Mouse (Mus musculus) gastrocnemius, postnatal 25 days (tissue): ENCODE data around the gene Fstl4. TPM values are rescaled to one million over a fixed set of nuclear protein-coding genes. Genes with fewer than 3 reads are reported as not detected.

ENCODE experiments used
- DNase-seq: peaks from one replicate; pipeline ENCODE4 v3.0.0; 2022
- total RNA-seq, 2 experiments: library from RNA; stranded (reverse); gene quantifications; 1 replicate in 1 of 2; 2 replicates in 1 of 2; pipeline ENCODE4 v1.2.3; 2021

Gene Fstl4
- total RNA-seq, 2 experiments from 2014 or later, result 0.05 TPM; not detected in 1

DNA sequence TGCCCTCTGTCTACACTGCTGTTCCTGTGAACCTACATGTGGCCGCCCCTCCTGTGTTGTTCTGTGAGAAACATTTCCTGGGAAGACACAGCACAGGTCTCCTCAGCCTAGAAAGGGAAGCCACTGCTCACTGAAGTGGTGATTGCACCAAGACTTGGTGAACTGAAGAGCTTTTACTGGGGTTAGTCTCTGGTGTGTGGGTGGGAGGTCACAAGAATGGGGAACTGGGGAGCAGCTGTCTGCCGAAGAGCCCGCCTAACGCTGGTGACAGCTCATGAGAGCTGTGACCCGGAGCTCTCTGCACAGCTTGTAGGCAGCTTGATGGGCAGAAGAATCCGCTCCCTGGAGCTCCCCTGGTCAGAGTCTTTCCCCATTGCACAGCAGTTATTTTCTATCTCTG, 260.0 kb downstream of the Fstl4 start:
- DNase-seq, result no peak

DNA sequence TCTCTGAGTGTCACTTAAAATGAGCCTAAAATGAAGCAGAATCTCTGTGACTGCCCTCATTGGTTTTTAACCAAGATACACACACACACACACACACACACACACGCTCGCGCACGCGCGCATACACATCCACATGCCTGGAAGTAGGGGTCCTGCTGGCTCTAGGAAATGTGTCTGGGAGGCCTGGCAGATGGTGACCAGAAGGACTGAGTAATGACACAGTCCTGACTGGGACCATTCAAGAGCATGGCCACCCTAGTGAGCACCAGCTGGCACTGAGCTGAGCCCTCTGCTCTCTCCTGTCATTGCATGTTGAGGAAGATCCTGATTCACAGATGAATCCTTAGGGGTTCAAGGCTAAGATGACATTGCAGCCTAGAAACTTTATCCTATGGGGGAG, 261.3 kb downstream of the Fstl4 start:
- DNase-seq, result no peak

DNA sequence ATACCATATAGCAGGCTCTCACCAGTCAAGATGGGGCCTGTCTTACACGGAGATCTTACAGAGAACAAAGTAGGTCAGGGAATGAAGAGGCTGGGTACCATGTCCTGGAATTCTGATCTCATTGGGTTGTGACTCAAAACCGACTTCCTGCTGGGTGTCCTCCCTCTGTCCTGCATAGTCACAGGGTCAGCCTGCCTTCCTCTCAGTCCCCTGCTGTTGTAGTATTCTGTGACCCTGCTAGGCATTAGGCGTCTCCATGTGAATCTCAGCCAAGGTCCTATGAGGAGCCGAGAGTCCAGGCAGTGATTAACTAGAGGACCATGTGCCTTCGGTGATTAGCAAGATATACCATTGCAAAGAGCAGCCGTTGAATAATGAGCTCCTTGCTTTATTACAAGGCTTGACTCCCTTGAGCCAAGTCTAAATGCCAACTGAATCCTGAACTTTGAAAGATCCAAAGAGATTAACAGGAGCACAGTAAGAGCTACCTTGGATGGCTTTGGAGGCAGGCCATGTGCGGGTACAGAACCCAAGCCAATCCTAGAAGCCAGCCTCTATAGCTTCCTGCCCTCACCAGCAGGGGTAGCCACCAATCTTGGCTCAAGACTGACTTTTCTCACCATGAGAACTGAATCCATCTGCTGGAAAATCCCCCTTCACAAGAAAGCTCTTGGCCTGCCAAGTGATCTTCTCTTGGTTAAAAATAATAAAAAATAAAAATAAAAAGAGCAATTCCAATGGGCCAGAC, 264.2 kb downstream of the Fstl4 start:
- no peak for DNase-seq

DNA sequence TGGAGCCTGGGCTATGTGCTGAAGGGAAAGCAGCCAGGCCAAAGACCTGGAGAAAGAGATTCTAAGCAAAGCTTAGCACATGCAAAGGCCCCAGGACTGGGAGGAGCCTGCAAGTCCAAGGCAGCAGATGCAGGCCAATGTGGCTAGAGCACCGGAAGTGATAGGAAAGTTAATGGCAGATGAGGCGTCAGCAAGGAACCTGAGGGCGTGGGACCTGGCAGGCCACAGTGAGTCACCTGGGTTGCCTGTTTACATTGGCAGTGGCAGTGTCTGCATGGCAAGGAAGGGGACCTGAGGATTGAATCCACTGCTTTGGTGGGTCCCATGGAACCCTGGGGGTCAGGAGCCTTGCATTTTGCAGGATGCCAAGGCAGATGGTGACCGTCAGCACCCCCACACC, 267.3 kb downstream of the Fstl4 start:
- DNase-seq, result no peak

DNA sequence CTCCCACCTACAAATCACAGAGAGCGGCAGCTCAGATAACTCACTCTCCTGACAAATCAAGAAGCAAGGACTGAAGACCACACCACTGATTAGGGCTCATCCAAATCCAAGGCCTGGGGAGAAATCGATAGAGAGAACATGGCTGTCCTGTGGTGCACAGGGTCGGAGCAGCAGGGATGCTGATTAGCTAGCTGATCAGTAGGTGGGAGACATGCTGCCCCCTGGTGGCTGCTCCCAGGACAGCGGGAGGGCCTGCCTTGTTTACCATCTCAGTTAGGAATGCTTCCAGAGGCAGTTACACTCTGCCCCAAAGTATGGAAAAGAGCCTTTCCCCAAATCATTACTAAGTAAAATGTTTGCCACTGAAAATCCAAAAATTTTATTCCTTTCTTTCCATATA, 267.9 kb downstream of the Fstl4 start:
- peak; percentile 27 for DNase-seq

DNA sequence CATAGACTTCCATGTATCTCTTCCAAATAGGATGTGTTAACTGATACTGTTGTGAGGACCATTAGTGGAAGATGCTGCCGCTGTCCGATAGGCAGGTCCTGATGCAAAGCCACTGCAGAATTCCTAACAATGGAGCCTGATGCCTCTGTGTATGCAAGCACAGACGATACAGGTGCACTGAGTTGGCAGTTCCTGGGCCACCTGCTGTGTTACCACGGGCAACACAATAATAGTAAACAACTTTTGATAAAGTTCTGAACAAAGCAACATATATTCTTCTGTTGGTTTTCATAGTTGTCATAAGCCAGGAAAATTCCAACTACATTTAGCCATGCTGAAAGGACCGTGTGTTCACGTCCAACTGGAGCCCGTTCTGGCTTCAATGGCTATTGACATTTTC, 271.0 kb downstream of the Fstl4 start:
- no peak for DNase-seq

DNA sequence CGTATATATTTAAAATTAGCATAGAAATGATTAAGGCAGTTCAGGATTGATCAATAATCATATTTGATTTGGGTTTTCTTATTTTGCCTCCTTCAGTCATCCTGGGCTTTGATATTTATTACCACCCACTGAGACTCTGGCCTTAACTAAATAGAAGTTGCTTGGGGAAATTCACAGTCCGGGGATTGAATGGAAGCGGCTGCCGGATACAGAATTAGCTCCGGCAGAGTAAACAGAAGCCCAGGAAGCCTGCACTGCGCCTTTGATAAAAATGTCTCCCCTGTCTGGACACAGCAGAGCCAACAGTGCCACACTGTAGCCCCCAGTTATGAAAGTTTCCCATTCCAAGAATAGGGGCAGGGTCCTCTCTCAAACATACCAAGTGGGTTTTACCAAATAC, 282.4 kb downstream of the Fstl4 start:
- no peak for DNase-seq

DNA sequence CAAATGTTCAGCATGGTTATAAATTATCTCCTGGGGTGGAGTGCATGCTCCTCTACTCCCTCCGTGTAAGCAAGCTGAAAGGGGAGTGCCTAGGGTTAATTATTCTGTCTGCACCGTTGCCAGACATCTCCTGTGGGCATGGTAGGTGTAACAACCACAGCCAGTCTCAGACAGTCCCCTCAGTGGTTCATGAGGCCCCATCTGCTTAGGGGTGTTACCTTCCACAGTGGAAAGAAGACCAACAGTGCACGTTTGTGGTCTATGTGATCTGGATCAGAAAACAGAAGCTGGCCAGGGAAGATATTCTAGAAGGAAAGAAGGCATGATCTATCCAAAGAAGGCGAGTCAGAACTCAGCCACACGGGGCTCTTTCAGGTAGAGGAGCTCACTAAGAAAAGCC, 289.7 kb downstream of the Fstl4 start:
- DNase-seq, result no peak

DNA sequence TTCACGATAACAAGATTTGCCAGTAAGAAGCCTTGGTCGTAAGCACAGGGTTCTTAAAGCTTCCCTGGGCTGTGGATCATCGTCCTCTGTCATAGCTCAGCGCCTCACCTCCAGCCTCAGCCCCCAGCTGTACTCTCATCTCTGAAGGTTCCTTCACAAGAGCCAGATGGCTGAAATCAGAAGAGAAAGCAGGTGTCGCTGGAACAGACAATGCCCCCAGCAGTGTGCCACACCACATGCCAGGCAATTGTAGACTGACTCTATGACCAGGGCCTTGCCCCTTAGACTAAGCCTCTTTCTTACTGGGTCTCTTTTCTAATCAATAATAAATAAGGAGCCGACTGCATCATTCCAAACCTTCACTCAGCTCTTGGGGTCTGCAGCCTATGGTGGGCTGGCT, 291.5 kb downstream of the Fstl4 start:
- no peak for DNase-seq

DNA sequence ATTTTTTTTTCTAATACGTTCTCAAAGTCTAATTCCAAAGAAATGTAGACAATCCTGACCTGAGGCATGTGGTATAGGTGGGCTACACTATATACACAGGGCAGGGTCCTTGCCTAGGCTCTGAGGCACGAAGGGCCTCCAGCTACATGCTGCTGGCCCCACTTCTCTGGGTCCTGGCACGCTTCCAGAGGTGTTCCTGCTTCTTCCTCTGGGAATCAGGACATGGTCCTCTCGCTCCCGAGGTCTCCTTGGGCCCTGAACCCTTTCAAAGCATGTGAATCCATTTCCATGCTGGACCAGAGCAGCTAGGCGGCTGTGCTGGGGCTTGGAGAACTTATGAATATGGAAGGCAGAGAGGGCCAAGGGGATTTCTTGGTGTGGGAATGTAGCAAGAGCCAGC, 292.3 kb downstream of the Fstl4 start:
- no peak for DNase-seq

DNA sequence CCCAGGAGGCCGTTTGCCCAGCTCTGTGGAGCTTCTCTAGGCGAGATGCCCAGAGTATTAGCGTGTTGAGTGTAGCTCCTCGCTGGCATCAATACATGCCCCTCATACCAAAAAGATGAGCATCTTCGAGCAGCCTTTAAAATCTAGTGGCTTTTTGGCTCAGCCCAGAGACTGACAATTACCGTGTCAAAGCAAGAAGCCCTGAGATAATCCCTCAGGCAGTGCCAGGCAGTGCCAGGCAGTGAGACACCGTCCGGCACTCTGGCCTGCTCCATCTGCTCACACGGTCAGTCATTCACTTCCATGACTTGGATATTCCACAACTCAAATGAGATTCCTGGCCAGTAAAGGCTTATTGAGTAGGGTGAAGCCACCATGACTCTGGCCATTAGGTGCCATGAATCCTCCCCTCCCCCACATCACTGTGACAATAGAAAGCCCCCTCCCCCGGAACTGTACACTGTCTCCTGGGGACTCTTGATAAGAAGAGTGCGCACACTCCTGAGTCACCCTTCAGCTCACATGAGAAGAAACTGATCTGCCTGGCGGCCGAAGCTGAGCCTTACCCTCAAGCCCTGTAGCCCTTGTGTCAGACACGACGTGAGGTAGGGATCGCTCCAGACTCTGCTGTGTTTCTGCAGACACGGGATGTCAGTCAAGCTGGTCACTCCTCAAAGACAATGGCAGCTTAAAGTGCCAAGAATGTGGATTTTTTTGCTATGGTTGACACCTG, 293.6 kb downstream of the Fstl4 start:
- DNase-seq, result no peak

DNA sequence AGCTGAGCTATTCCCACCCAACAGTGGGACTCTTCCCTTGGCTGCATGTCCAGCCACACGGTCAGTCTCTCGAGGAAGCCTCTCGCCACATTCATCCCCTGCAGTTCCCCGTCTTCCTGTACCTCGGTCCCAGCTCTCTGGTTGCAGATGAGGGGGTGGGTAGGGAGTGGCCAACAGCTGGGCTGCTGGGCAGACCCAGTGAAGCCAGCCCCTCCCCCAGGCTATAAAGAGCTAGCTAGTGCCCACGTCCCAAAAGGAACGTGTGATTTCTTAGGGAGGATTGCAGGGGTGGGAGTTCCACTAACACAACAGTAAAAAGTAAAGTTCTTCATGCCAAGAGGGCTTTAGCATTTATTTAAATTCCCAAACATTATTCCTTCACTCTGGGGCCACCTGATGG, 294.1 kb downstream of the Fstl4 start:
- DNase-seq, result no peak

DNA sequence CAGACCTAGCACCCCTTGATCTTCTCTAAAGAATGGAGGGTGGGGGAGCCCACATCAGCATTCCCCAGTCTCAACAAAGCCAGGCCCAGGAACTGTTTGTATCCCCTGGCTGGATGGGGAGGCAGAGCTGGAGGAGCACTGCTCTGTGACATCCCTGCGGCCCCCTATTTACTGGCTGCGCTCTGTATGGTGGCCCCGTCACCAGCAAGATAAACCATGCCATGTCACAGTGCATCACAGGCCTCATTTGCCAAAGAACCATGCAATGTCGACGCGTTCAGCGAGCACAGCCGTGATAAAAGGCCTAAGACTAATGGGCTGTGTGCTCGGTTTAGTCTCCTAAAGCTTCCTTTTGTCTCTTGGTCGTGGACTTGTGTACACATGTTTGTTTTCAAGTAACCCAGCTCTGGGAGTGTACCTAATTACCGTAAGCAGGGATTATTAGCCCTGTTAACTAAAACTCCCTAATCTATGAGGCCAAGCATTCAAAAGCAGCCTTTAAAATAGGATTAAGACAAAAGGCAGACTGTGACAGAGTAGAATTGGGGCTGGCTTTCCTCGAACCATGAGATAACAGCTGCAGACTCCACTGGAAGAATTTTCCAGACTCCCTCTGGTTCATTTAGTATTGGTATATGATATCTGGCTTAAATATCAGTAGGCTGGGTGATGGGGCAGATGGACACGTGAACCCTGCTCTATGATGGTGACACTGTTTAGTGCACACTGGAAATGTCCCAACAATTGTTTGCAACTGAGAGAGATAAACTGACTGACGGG, 303.5 kb downstream of the Fstl4 start:
- DNase-seq, result no peak

DNA sequence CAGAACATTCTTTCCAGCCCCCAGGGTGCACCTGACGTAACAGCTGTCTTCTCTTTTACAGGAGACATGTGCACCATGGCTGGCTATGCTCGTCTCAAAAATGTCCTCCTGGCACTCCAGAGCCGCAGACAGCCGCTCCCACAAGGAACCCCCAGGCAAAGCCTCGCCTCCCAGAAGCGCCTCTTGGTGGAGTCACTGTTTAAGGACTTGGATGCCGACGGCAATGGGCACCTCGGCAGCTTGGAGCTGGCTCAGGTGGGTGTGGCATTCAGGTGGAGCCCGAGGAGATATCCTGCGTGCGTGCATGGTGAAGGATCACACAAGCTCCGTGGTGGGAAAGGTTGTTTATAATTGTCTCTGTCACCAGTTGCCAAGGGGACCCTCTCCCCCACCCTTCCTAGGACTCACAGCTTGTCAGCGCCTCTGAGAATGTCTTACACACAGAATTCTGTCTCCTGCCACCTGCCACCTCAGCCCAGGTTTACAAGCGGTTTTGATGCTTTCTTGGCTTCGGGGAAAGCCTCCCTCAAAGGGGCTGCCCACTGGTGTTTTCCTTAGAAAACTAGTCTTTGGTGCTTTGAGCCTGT, 304.1 kb downstream of the Fstl4 start:
- DNase-seq, result no peak

DNA sequence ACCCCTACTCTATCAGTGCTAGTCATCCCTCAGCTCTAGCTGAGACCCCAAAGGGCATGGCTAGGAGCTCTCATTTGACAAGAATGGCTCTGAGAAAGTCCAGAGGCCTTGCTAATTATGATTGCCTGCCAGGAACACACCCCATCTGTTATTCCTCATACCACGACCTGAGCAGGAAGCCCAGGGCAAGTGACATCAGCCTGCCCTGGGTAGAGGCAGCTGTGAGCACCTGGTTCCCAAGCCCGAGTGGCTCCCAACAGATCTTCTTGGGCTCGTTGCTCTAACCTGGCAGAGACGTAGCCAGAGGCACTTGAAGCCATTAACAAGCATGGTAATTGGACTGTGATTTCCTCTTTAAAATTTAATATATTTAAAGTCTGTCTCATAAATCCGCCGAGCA, 305.3 kb downstream of the Fstl4 start:
- DNase-seq, result no peak

DNA sequence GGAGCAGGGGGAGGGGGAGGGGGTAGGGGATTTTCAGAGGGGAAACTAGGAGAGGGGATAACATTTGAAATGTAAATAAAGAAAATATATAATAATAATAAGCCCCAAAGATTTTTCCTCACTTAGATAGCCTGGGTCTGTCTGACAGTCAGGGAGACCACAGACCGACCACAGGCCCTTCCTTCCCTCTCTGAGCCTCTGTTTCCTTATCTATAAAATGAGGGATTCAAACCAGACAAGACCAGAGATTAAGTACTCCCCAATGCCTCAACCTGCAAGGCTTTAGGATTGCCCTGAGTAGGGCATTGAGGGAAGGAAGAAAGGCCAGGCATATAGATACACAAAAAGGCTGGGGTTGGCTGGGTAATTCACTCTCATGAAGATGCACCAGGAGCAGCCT, 307.2 kb downstream of the Fstl4 start:
- no peak for DNase-seq

DNA sequence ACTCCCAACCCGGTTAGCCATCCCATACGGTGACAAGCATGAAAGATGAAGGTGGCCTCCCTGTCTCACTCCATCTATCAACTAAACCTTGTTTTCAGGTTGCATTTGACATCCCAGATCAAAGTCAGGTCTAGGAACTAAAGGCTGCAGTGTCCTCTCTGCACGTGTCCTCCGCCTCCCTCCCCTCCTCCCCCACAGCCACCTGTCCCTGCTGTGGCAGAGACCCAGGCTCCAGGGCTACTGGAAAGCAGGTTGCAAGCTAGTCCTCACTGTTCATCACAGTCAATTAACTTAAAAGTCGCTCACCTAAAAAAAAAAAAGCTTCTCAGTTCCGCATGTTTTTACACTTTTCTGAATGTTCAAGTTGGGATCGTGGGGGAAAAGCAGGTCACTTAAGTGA, 313.2 kb downstream of the Fstl4 start:
- DNase-seq, result no peak

DNA sequence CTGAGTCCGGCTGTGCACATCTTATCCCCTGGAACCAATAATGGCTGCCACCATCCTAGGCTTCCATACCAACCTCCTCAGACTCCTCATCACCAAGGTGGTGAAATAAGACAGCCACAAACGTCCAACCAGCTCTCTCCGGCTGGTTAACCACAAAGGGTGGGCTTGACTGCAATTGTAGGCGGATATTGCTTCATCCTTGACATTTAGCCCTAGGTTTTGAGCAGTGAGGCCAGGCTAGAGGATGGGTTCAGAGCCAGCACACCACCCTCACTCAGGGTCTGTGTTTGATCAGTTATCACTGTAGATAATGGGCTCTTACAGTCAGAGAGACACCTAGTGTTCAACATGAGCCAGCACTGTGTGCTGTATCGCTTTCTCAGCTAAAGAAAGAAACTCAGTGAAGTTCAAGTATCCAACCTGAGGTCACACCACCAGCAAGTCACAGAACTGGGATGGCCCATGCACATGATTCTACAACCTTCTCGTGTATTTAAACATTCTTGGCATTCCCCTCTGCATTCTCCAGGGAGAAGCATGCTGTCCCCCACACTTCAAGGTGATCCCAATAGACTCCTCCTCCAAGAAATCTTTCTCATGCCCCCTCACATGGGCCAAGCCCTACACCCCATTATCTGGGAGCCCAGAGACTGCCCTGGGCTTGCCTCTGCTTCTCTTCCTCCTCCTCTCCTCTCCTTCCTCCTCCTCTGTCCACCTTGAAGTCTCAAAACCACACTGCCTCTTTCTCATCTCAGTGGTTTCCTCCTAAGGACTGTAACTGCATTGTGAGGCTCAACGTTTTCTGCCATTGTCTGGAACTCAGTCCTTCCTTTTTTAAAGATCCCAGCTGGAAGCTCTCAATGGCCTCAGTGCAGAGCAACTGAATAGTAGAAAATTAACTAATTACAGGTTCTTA, 314.2 kb downstream of the Fstl4 start:
- DNase-seq, result no peak

DNA sequence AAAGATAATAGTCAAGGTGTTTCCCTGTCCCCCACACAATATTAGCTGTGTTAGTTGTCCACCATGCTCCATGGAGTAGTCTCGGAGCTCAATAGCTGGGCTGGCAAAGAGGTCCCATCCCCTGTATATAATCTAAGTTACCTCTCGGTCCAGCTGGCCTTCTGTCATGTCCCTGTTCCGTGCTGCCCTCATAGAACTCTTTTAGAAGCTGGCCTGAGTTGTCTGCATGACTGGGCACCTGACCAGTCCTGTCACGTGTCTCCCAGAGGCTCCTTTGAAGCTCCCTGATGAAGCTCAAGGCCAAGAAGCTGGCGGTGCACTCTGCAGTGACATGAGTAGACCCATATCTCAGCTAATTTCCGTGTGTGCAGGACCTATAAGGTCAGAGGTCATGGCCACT, 316.9 kb downstream of the Fstl4 start:
- peak; percentile 48 for DNase-seq

DNA sequence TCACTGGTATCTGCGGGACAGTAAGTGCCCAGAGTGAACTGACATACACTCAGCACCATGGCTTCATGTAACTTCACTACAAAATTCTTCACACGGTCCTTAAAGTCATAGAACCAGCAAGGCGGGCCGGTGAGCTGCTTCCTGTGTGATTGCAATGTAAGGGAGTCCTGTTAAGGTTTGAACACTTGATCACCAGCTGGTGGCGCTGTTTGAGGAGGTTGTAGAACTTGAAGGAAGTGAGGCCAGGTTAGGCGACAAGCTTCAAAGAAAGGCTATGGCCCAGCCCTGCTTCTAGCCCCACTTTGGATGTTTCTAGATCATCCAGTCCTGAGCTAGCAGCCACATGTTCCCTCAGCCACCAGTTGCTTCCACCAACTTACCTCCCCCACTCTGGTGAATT, 320.9 kb downstream of the Fstl4 start:
- DNase-seq, result no peak

DNA sequence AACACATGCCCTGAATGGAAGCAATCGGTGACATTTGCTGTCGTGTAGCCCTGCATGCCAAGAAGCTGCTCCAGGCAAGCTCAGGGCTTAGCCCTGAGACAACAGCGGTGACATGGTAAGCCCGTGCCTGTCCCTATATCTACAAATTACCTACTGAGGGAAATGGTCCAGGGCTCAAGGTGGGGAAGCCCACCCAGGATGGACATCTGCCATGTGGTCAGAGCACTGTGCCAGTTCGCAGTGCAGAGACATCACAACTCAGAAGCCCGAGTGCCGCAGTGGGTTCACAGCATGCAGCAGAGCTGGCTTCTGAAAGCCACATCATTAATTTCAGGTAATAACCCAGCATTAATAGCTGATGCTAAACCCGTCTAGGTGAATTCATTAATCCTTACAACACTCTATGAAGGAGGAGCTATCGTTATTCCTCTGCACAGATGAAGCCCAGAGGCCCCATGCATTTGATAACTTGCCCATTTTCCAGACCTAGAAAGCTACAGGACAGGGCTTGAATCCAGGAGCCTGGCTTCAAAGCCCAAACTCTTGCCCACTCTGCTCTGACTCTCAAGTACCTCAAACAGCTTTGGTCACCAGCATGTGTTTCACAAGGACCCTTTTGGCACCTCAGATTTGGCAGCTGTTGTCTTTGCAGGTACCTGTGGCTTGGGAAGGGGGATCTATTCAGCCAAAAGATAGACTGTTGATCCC, 321.6 kb downstream of the Fstl4 start:
- DNase-seq, result no peak
